Mouse (Mus musculus) liver, embryonic 11.5 days (tissue): ENCODE measurements at regions not wholly inside any gene's neighbourhood (a gene's known extent, or its start where the extent isn't known, plus 50 kb on each side); places are given as distances from the start of the nearest gene placed in this dataset.

Source experiments
- ATAC-seq: fragments of 200-750 bp; cut with Nextera tagmentation; replicated peaks from 2 replicates; pipeline ENCODE4 v1.8.0; 2017; ENCODE audit warnings: moderate number of reproducible peaks, mild to moderate bottlenecking, moderate TSS enrichment, moderate library complexity; ENCODE audit not compliant: low FRiP score
- DNase-seq: peaks from one replicate; pipeline ENCODE4 v3.0.0-alpha.2; 2017; ENCODE audit warnings: low spot score
- H3K27ac ChIP-seq: fragments of 300-500 bp; sonication (generic); 2 replicates; pipeline ENCODE4 v1.5.1; 2014; ENCODE audit warnings: mild to moderate bottlenecking, low read depth, low read length, control low read depth
- H3K27me3 ChIP-seq: fragments of 300-500 bp; sonication (generic); replicated peaks from 2 replicates; pipeline ENCODE4 v1.6.1; 2014; ENCODE audit warnings: low read length, mixed read lengths; ENCODE audit not compliant: control insufficient read depth, insufficient read depth
- H3K36me3 ChIP-seq: fragments of 300-500 bp; sonication (generic); 2 replicates; pipeline ENCODE4 v1.6.1; 2014; ENCODE audit warnings: mild to moderate bottlenecking, low read length, moderate library complexity, mixed read lengths; ENCODE audit not compliant: control insufficient read depth, insufficient read depth
- H3K4me1 ChIP-seq: fragments of 300-500 bp; sonication (generic); replicated peaks from 2 replicates; pipeline ENCODE4 v1.6.1; 2014; ENCODE audit warnings: low read length, mixed read lengths; ENCODE audit not compliant: control insufficient read depth, insufficient read depth
- H3K4me2 ChIP-seq: fragments of 300-500 bp; sonication (generic); 2 replicates; pipeline ENCODE4 v1.6.1; 2014; ENCODE audit warnings: mild to moderate bottlenecking, control low read depth, moderate library complexity
- H3K4me3 ChIP-seq: fragments of 300-500 bp; sonication (generic); 2 replicates; pipeline ENCODE4 v1.5.1; 2014; ENCODE audit warnings: low read depth, low read length, control low read depth
- H3K9ac ChIP-seq: fragments of 300-500 bp; sonication (generic); 2 replicates; pipeline ENCODE4 v1.6.1; 2014; ENCODE audit warnings: low read depth, low read length, control low read depth
- H3K9me3 ChIP-seq: fragments of 300-500 bp; sonication (generic); 2 replicates; pipeline ENCODE4 v1.6.1; 2016; ENCODE audit warnings: low read length, inconsistent platforms, mixed read lengths; ENCODE audit not compliant: control insufficient read depth
- WGBS: fragments of 180-500 bp; shearing (Covaris S2); extraction: QIAGEN DNeasy Blood & Tissue Kit; methylation state at CpG from one replicate; pipeline ENCODE4 v1.1.7; 2014; 5-methylcytosine and 5-hydroxymethylcytosine counted together

DNA sequence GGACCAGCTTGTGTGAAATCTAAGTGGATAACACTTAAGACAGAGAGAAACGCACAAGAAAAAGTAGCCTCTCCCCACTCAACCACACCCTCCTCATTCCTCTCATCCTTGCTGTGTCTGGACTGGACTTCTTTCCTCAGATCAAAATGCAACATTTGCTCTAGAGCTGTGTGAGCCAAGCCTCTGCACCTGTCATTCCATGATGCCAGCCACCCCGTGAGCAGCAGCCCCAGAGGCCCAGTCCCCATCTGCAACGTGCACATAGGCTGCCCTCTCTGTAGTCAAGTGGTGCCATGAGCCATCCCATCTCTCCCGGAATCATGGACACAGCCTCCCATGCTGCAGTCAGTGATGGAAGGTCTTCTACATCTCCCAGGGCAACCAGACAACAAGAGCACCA lies 55.1 kb upstream of the Gpc1 start:
- peaks cover 8% of the 10 kb centered on the region; the same call in 1 of the 2 replicates for H3K4me1 ChIP-seq
- ATAC-seq = no peak
- H3K9ac ChIP-seq = no peak overlapping the region
- no peak overlapping the region for H3K4me3 ChIP-seq
- H3K27me3 ChIP-seq = no peaks in the 10 kb centered on the region
- no peak for DNase-seq
- no peak overlapping the region for H3K4me2 ChIP-seq
- WGBS = 80% methylated on average over 4 of the region's 4 CpGs
- H3K27ac ChIP-seq = no peak overlapping the region
- H3K9me3 ChIP-seq = no peaks in the 10 kb centered on the region
- H3K36me3 ChIP-seq = no peaks in the 10 kb centered on the region

- DNase-seq = no peak
- Histone ChIP-seq H3K9me3 (no peaks in the 10 kb centered on the region), H3K4me2 (no peak overlapping the region), H3K4me3 (no peak overlapping the region), H3K9ac (no peak overlapping the region), H3K4me1 (peaks cover 8% of the 10 kb centered on the region; the same call in 1 of the 2 replicates), H3K27me3 (no peaks in the 10 kb centered on the region), H3K36me3 (no peaks in the 10 kb centered on the region), H3K27ac (no peak overlapping the region)
- no peak for ATAC-seq
- 79% methylated on average over 3 of the region's 3 CpGs for WGBS
Observed at GRCm38 (mm10) chr1:92775908-92776307, 55.5 kb upstream of the Gpc1 start.

DNA sequence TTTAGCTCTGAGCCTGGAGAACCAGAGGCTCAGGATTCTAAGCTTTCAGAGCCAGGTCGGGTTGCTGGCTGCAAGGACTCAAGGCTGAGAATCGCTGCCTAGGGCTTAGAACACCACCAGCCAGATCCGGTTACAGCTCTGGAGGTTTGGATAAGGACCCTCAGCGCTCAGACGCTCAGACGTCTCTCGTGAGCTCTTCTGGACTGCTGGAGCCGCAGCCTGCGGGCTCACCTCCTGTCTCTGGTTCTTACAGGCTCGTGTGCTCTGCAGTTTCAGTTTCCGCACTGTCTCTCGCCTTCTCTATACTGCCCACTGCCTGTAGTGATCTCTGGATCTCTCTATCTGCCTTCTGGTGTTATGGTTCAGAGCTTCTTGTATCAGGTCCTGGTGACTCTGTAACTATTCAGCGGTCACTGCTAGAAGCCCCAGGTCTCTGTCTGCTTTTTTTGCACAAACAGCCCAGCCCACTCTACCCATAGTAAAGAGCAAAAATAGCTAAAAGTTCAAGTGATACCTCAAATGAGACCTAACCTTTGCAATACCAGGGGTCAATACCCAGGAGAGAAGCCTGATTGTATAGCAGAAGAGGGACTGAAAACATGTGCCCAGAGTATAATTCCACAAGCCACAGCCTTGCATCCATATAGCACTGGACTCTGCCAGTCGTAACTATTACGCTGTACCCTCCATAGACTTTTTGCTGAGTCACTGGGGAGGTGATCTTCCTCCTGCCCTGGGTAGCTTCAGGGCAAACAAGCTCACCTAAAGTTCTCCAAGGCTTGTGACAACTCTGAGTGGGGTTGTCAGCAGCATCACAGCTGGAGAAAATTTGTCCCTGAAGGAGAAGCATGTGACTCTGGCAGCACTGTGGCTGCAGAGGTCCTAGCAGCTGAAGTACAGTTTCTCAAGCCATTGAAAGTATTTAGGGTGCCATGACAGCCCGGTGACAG lies 56.4 kb upstream of the Gpc1 start:
- ATAC-seq = 0 out of 2 replicates have a peak, but pooled peaks have one; percentile 26
- peaks cover 8% of the 10 kb centered on the region; the same call in 1 of the 2 replicates for H3K4me1 ChIP-seq

DNA sequence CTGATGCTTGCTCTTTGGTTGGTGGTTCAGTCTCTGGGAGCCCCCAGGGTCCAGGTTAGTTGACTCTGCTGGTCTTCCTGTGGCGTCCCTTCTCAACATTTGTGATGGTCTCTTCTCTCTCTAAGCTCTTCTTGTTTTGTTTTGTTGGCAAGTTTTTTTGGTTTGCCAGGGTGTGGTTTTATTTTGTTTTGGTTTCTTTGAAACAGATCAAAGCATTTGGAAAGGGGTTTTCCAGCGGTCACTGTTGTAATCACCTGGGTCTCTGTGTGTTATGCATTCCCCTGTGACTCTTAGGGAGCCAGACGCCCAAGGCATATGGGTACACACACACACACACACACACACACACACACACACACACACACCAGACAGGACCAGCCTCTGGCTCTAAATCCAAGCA lies 57.4 kb upstream of the Gpc1 start:
- H3K9ac ChIP-seq = no peak overlapping the region
- no peaks in the 10 kb centered on the region for H3K9me3 ChIP-seq
- DNase-seq (no peak), ATAC-seq (no peak)
- H3K27me3 ChIP-seq = no peaks in the 10 kb centered on the region
- H3K4me2 ChIP-seq = peak overlapping the region; percentile 51; the same call in 1 of the 2 replicates
- peaks cover 8% of the 10 kb centered on the region; the same call in 1 of the 2 replicates for H3K4me1 ChIP-seq
- H3K4me3 ChIP-seq = no peak overlapping the region
- no peaks in the 10 kb centered on the region for H3K36me3 ChIP-seq
- no peak overlapping the region for H3K27ac ChIP-seq
- WGBS = 55% methylated on average over 3 of the region's 3 CpGs

More for the DNA sequence above, 56.4 kb upstream of the Gpc1 start:
- Histone ChIP-seq H3K9me3 (no peaks in the 10 kb centered on the region), H3K4me3 (no peak overlapping the region), H3K27ac (no peak overlapping the region), H3K9ac (no peak overlapping the region), H3K4me2 (peak overlapping the region; percentile 51), H3K36me3 (no peaks in the 10 kb centered on the region), H3K27me3 (no peaks in the 10 kb centered on the region)
- peak; percentile 36 for DNase-seq
- WGBS = 18% methylated on average over 16 of the region's 16 CpGs

- no peak overlapping the region for H3K9ac ChIP-seq
- no peak for DNase-seq
- H3K36me3 ChIP-seq = no peaks in the 10 kb centered on the region
- H3K9me3 ChIP-seq = no peaks in the 10 kb centered on the region
- no peaks in the 10 kb centered on the region for H3K27me3 ChIP-seq
- H3K27ac ChIP-seq = no peak overlapping the region
- H3K4me3 ChIP-seq = no peak overlapping the region
- peaks cover 8% of the 10 kb centered on the region; the same call in 1 of the 2 replicates for H3K4me1 ChIP-seq
- 59% methylated on average over 10 of the region's 10 CpGs for WGBS
- no peak for ATAC-seq
- H3K4me2 ChIP-seq = no peak overlapping the region
Observed at GRCm38 (mm10) chr1:92772784-92773113, 58.7 kb upstream of the Gpc1 start.

GRCm38 (mm10) chr1:92772101-92772783 lies 59.2 kb upstream of the Gpc1 start:
- H3K27ac ChIP-seq = no peak overlapping the region
- DNase-seq (no peak), ATAC-seq (no peak)
- 54% methylated on average over 9 of the region's 9 CpGs for WGBS
- H3K27me3 ChIP-seq = no peaks in the 10 kb centered on the region
- no peak overlapping the region for H3K4me2 ChIP-seq
- no peaks in the 10 kb centered on the region for H3K9me3 ChIP-seq
- H3K9ac ChIP-seq = no peak overlapping the region
- no peak overlapping the region for H3K4me3 ChIP-seq
- H3K36me3 ChIP-seq = no peaks in the 10 kb centered on the region
- peaks cover 8% of the 10 kb centered on the region; the same call in 1 of the 2 replicates for H3K4me1 ChIP-seq

DNA sequence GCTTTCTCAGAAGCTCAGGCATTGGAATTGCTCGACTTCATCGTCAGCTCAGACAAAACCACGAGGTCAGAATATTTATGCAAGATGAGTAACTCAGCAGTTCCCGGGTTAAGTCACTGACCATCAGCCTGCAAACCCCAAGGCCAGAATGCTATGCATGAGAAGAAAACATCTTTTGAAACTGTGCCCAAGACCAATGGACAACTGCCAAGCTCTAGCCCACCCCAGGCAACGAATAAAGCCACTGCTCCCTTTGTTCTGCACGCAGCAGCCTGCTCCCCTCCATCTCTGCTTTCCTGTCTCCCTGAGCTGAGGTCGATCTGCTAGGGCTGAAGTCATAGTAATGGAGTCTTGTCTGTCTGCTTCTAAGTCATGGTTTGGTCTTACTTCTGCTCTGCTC lies 61.7 kb upstream of the Gpc1 start:
- Histone ChIP-seq H3K9ac (no peak overlapping the region), H3K4me1 (0 out of 2 replicates have a peak, but pooled peaks cover 4% of the 10 kb centered on the region), H3K4me2 (no peak overlapping the region), H3K9me3 (no peaks in the 10 kb centered on the region), H3K4me3 (no peak overlapping the region), H3K27me3 (no peaks in the 10 kb centered on the region), H3K36me3 (no peaks in the 10 kb centered on the region), H3K27ac (no peak overlapping the region)
- DNase-seq (no peak), ATAC-seq (no peak)
- 63% methylated on average over 7 of the region's 7 CpGs for WGBS

DNA sequence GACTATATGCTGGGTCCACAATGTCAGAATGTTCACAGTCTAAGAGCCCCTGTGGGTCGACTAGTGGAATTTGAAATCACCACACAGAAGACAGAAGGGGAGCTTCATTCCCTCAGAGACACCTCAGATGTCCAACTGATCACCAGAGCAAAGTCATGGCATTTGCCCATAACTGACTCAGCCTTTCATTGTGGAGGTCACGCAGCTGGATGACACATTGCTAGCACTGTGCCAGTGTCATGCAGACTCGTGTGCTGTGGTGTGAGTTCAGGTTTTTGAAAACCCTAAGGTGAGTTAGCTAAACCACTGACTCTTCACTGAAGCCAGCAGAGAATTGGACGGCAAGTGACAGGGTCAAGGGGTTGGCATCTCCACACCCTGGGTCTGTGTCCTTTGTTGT lies 62.3 kb upstream of the Gpc1 start:
- no peak for ATAC-seq
- H3K27me3 ChIP-seq = no peaks in the 10 kb centered on the region

More for the DNA sequence above, 62.3 kb upstream of the Gpc1 start:
- Histone ChIP-seq H3K4me2 (no peak overlapping the region), H3K9me3 (no peaks in the 10 kb centered on the region), H3K27ac (no peak overlapping the region), H3K36me3 (no peaks in the 10 kb centered on the region), H3K9ac (no peak overlapping the region), H3K4me3 (no peak overlapping the region), H3K4me1 (no peaks in the 10 kb centered on the region)
- 76% methylated on average over 4 of the region's 4 CpGs for WGBS
- DNase-seq = no peak
